Mouse (Mus musculus) ovary, postnatal 14 days (tissue): ENCODE results near the gene Prr7.

Experiments
- DNase-seq: peaks from one replicate; pipeline ENCODE4 v3.0.0; 2022; ENCODE audit warnings: low spot score

The Prr7 gene

DNA sequence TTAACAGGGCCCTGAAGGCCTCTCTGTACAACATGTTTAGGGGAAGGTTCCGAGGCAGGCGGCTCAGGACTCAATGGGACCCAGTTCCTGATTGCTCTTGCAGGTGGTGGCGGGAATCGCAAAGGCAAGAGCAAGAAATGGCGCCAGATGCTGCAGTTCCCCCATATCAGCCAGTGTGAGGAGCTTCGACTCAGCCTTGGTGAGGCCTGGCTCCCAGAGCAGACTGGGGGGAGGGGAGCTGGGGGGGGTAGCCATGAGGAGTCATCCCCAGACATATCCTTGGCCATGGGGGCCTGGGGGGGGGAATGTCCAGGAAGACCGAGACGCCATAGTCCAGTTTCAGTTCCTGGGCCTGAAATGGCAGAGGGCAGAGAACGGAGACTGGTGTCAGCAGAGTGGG is 14.9 kb upstream of the Prr7 start:
- no peak for DNase-seq

DNA sequence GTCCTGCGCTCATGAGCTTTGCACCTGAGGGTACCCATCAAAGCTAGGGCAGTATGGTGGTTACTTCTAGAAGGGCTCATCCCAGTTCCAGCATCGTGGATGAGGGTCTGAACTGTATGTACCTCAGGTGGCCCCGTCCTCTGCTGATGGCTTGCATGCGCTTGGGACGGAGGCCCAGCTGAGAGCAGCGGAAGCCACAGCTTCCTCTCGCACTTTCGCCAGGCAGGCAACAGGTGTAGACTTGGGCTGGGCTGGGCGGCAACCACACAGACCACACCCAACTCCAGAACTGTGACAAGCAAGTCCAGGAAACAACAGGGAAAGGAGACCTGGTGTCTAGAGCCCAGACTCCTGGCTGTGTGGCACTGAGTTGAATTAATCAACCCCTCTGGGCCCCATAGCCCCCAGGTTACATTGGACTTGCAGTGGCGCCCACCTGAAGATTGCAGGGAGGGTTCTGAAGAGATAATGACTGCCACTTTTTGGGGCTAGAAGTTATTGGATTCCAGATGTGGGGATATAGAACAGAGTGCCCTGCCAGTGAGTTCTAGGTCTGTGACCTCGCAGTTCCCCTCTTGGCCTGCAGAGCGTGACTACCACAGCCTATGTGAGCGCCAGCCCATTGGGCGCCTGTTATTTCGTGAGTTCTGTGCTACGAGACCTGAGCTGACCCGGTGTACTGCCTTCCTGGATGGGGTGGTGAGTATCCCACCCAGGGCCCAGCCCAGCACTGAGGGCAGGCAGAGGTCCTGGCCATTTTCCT is 14.2 kb upstream of the Prr7 start:
- DNase-seq: no peak

- no peak for DNase-seq
Measured at GRCm38 (mm10) chr13:55450511-55450980, 13.5 kb upstream of the Prr7 start.

DNA sequence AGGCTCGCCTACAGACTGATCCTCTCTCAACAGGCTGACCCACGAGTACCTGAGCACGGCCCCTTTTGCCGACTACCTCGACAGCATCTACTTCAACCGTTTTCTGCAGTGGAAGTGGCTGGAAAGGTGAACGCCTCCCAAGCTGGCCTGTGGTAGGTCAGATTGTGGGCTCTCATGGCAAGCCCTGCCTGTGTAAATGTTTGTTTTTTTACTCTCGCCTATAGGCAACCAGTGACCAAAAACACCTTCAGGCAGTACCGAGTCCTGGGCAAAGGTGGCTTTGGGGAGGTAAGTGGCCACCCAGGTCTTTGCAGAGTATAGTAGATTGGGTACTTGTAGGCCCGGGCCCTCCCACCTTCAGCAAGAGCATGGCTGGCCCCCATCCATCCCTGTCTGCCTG is 12.8 kb upstream of the Prr7 start:
- no peak for DNase-seq

DNA sequence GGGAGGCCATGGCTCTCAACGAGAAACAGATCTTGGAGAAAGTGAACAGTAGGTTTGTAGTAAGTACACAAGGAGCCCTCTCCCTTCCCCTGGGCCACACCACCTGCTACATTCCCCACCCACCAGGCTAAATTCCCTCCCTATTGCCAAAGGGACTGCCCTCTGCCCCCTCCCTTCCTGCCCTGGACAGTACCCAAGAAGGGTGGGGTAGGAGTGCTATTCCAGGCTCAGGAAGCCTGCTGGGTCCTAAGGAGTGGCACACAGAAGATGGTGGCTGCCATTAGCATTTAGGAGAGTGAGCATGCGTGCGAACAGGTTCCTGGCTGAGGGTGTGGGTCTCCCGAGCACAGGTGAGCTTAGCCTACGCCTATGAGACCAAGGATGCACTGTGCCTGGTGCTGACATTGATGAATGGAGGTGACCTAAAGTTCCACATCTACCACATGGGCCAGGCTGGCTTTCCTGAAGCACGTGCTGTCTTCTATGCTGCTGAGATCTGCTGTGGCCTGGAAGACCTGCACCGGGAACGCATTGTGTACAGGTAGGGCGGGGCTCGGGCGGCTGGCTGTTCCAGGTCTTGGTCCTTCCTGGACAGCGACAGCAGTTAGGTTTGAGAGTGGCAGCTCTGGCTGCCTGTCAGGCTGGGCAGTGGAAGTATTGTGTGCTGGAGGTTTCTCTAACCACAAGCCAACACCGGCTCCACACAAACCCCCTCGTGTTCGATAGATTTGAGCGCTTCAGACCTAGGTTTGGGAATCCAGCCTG is 12.1 kb upstream of the Prr7 start:
- DNase-seq: no peak

DNA sequence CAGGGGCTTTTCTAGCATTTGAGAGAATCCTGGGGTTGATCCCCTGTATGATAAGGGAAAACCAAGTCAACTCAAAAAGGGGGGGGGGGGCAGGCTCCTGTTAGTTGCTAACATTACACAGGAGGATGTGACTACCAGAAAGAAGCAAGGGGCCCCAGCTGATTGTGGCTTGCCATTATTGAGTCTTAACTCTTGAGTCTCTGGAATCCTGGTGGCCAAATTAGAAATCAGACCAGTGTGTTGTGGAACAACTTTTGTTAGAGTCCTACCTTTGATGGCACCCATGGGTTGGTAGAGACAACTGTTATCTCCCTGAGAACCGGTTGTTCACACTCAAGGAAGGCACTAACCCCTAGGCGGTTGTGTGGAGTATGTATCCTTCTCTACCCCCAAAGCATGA is 1.1 kb upstream of the Prr7 start:
- no peak for DNase-seq

GRCm38 (mm10) chr13:55463399-55464026 is 554 bp upstream of the Prr7 start:
- DNase-seq: no peak

DNA sequence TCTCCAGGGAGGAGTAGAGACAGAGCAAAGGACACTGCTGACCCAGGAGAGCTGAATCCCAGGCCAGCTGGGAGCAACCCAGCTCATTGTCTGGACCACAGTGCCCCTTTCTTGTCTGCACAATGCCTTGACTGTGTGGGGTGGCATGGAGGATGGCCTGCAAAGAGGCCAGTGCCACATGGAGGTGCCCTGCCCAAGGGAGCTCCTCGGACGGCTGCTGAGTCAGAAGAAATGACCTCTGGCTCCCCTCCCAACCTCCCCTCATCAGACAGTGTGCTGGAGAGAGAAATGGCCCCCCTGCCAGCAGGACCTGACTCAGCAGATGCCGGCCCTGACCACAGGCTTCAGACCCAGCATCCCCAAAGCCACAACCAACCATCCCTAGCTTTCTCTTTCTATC is 1.1 kb downstream of the Prr7 start:
- no peak for DNase-seq

- DNase-seq: no peak
Measured at GRCm38 (mm10) chr13:55465830-55466440, 1.9 kb downstream of the Prr7 start.

DNA sequence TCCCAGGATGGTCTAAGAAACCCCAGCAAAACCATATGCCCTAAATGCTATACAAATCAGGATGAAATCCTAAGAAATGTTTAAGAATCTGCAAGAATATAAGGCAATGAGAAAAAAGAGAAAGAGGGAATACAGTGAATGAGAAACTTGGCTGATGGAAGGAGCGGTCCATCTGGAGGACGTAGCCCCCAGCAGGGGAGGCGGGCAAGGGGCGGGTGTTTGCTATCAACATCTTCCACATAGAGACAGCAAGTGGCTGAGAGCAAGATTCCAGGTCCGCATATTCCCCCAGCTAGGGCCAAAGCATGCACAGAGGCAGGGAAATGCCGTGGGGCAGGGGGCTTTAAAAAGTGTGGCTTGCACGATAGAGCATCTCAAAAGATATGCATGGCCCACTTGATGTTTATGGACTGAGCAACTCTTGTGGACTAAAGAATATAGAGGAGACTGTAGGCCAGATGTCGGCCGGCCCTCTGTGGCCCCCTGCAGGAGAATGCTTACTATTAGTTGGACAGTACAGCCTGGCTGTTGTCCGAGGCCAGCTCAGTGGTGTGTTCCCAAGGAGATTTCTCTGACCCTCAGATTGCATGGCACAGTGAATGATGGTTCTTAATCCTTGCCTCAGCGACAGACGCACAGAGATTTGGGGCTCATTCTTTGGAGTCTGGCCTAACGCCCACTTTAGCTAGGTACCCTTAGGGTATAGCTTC is 4.9 kb downstream of the Prr7 start:
- no peak for DNase-seq

DNA sequence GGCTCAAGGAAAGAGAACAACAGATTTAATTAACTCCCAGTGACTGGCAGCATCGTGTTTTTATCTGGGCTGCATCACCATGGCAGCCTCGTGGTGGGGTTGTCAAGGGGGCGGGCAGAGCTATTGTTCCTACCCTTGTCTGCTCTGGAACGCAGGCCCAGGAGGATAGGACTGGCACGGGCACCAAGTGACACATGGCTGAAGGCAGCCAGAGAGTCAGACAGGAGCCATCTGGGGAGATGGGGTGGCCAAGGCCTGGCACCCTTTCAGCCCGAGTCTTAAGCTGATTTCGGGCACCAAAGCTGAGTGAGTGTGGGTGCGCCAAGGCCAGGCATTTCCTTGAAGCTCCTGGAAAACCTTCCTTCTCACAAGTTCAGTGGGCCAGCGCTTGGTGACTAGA is 6.3 kb downstream of the Prr7 start:
- no peak for DNase-seq

DNA sequence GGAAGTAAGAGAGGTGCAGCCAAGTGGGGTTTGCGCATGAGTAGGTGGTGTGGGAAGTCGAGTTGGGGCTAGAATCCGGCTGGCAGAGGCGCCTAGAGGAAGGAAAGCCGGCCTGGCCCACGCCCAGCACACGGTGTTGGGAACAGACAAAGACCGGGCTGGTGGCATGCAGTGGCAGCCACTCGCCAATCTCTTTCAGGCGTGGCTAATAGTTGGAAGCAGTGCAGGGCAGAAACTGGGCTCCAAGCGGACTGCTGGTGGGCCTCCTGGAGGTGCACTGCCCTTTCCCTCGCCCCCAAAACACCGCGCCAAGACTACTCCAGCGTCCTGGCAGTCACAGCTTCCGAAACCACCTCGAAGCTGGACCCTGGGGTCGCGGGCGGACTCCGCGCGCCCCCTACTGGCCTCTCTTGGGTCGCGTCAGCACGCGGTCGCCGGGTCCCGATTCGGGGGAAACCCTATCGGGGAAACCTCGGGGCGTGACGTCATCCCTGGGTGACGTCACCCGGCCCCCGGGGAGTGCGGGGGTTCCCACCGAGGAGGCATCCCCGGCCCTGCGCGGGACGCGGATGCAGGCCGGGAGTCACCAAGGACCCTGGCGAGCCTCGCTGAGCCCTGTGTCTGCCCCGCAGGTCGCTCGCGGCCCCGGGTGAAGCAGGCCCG is 7.2 kb downstream of the Prr7 start:
- peak; percentile 73 for DNase-seq

GRCm38 (mm10) chr13:55471819-55472131 is 7.7 kb downstream of the Prr7 start:
- DNase-seq: no peak

GRCm38 (mm10) chr13:55472132-55473022 is 8.3 kb downstream of the Prr7 start:
- no peak for DNase-seq

DNA sequence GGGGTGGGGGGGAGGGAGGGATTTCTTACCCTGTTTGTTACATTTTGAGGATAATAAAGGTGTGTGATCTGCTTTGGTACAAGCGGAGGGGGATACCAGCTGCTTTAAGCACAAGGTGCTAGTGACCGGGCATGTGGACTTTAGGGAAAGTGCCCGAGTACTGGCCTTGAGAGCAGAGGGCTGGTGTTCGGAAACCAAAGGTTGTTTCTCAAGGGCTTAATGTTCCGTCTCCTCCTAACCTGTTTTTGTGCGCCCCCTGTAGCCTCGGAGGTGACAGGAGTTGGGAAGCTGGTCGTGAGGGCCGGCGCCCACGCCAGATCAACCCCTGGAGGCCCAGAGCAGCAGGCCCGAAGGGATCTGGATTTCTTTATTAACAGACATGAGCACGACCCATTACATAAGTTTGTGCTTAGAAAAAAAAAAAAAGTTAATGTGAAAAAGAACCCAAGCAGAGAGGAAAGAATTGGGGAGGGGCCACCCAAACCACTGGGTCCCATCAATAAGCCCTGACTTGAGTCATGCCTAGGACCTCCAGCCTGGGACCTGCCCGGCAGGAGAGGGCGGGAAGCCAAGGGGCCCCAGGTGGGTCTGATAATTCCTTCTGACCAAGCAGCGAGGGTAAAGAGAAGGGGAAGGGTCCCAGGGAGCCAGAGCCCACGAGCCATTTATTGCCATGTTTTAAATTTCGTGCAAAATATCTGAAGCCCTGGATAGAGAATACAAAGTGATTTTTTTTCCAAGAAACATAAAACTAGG is 9.2 kb downstream of the Prr7 start:
- no peak for DNase-seq

GRCm38 (mm10) chr13:55473961-55474360 is 9.9 kb downstream of the Prr7 start:
- DNase-seq: no peak

- DNase-seq: no peak
Measured at GRCm38 (mm10) chr13:55474621-55475069, 10.6 kb downstream of the Prr7 start.

DNA sequence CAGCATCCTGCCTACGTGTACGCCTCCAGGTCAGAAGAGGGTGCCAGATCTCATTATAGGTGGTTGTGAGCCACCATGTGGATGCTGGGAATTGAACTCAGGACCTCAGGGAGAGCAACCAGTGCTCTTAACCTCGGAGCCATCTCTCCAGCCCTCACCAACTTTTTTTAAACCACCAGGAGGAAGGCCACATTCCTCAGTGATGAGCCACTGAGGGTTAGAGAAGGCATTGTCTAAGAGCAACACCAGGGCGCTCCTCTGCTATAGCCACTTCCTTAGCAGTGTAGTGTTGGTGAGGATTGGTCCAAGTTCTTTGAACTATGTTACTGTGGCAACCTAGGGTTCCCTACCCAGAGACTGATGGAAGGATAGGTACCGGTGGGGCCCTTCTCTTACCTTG is 11.7 kb downstream of the Prr7 start:
- no peak for DNase-seq

- no peak for DNase-seq
Measured at GRCm38 (mm10) chr13:55476256-55476655, 12.2 kb downstream of the Prr7 start.

- DNase-seq: no peak
Measured at GRCm38 (mm10) chr13:55477492-55477891, 13.4 kb downstream of the Prr7 start.
